Mouse (Mus musculus) spleen, adult 2 months (tissue): Measurements from ENCODE around the gene Mmp9. TPM values are rescaled to one million over a fixed set of nuclear protein-coding genes. Genes with fewer than 3 reads are reported as not detected.

Experiments
- DNase-seq, 2 experiments: peaks; one replicate each; pipeline versions ENCODE4 v3.0.0 to v3.0.0-alpha.2; 2012 to 2021; ENCODE audit warnings: low spot score in 2 of 2, low read depth in 1 of 2
- H3K27ac ChIP-seq: fragments of 200-500 bp; 2 replicates; pipeline ENCODE4 v1.5.1; 2012; ENCODE audit warnings: low read length, inconsistent platforms; ENCODE audit not compliant: insufficient read depth
- H3K27me3 ChIP-seq: fragments of 200-500 bp; 2 replicates; pipeline ENCODE4 v1.6.1; 2012; ENCODE audit warnings: mild to moderate bottlenecking, moderate library complexity, low read length, inconsistent platforms; ENCODE audit not compliant: control insufficient read depth, insufficient read depth
- H3K36me3 ChIP-seq: fragments of 200-500 bp; 2 replicates; pipeline ENCODE4 v1.6.1; 2012; ENCODE audit warnings: mild to moderate bottlenecking, low read length, inconsistent platforms; ENCODE audit not compliant: control insufficient read depth, insufficient read depth
- H3K4me1 ChIP-seq: fragments of 200-500 bp; 2 replicates; pipeline ENCODE4 v1.6.1; 2011; ENCODE audit warnings: inconsistent platforms; ENCODE audit not compliant: control insufficient read depth, insufficient read depth, insufficient read length
- H3K4me3 ChIP-seq: fragments of 200-500 bp; 2 replicates; pipeline ENCODE4 v1.5.1; 2011; ENCODE audit warnings: mild to moderate bottlenecking, inconsistent platforms; ENCODE audit not compliant: insufficient read depth, insufficient read length; ENCODE audit errors: extremely low read depth
- CTCF ChIP-seq: fragments of 200-500 bp; IDR thresholded peaks from 2 replicates; pipeline ENCODE4 v1.5.1; 2011; ENCODE audit warnings: mild to moderate bottlenecking, inconsistent platforms; ENCODE audit not compliant: insufficient read depth, insufficient read length, insufficient replicate concordance; ENCODE audit errors: extremely low read depth
- POLR2A ChIP-seq: fragments of 200-500 bp; IDR thresholded peaks from 2 replicates; pipeline ENCODE4 v1.6.1; 2011; ENCODE audit warnings: low read depth, low read length, inconsistent platforms
- WGBS: fragments of 180-500 bp; shearing (Covaris S2); methylation state at CpG from one replicate; pipeline ENCODE4 v1.1.7; 2018; 5-methylcytosine and 5-hydroxymethylcytosine counted together
- polyA plus RNA-seq: library from polyadenylated mRNA; depleted of rRNA; stranded (reverse); fragments of >200 nt; gene quantifications from 2 replicates; pipeline ENCODE4 v1.2.3, GENCODE M21; 2012; rRNA removed

Gene Mmp9
- polyA plus RNA-seq, 1 experiment: 16.0 TPM

DNA sequence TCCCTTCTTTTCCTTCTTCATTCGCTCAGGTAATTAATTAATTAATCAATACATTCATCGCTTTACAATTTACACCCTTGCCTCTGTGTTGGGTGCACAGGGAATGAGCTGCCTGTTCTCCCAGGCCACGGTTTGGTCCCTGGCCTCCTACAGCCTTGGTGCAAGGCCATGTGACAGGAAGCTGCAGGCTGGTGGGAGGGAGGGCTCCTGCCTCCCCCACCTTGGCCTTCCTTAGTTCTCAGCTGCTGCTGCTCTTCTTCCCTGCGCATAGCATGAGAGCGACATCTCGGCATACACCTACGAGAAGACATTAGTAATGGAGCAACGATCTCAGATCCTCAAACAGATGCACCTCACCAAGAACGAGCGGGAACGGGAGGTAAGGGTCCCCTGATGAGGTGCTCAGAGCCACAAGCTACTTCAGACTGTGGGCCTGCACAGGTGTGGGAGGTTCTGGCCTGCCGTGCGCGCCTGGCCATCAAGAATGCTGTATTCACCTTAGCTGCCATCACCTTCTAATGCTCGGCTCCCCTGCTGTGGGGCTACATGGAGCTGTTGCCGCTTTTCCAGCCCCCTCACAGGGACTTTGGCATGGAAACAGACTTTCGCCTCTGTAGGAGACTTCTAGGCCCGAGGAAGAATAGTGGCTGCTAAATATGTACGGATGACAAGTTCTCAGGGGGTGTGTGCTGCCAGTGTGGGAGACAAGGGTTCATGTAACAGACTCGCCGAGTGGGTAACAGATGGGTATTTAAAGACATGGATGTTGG lies 54.3 kb downstream of the Mmp9 start:
- no peak for DNase-seq
- no peak overlapping the region for H3K27ac ChIP-seq
- peaks cover 3% of the 10 kb centered on the region; the same call in 1 of the 2 replicates for H3K36me3 ChIP-seq
- H3K4me1 ChIP-seq: peaks cover 4% of the 10 kb centered on the region; the same call in 1 of the 2 replicates
- H3K27me3 ChIP-seq: peaks cover 8% of the 10 kb centered on the region
- H3K4me3 ChIP-seq: no peak overlapping the region
- TF ChIP-seq CTCF: no peak
- no peak for TF ChIP-seq POLR2A
- WGBS: 64% methylated on average over 21 of the region's 21 CpGs

DNA sequence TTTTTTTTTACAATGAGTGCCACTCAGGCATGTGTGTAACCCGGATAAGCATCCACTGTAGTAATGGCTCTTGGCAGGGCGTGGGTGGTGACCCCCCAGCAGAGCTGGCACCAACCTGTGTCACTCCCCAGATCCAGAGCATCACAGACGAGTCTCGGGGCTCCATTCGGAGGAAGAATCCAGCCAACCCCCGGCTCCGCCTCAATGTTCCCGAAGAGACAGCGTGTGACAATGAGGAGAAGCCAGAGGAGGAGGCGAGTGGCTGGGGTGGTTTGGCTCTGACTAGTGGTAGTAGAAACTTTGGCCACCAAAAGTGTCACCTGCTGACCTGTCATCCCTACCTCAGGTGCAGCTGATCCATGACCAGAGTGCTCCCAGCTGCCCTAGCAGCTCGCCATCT lies 55.4 kb downstream of the Mmp9 start:
- peaks cover 8% of the 10 kb centered on the region for H3K27me3 ChIP-seq
- 83% methylated on average over 11 of the region's 11 CpGs for WGBS
- no peak overlapping the region for H3K27ac ChIP-seq

DNA sequence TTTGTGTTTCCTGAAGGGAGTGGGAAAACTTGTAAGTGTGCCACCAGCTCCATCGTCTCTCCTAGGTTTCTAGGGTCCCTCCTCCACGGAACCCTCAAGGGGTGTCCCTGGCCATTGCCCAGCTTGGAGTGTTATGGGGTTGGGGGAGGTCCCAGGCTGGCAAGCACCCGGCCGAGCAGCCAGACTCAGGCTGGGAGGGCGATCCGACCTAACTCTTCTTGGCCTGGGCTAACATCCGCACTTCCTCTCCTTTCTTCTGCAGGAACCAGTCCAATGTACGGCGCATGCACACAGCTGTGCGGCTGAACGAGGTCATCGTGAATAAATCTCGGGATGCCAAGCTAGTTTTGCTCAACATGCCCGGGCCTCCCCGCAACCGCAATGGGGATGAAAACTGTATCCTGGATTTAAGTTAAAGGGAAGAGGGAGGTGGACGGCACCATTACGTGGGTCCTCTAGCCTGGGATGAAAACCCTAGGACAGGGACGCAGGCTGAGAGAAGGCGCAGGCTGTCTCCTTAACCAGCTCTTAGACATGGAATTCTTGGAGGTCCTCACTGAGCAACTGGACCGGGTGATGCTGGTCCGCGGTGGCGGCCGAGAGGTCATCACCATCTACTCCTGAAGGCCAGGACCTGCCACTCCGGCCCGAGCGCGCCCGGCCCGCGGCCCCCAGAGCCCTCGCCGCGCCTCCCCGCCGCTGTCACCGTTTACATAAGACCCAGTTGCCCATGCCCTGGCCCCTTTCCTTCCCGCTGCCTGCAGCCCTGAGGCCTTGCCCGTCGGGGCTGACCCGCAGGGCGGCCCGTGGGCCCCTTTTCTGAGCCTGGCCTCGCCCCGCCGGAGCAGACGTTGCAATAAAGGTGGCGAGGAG lies 56.5 kb downstream of the Mmp9 start:
- Histone ChIP-seq H3K27me3 (peaks cover 8% of the 10 kb centered on the region), H3K27ac (no peak overlapping the region), H3K4me3 (no peak overlapping the region), H3K36me3 (peaks cover 18% of the 10 kb centered on the region), H3K4me1 (peaks cover 4% of the 10 kb centered on the region; the same call in 1 of the 2 replicates)
- WGBS: 11% methylated on average over 49 of the region's 49 CpGs
- no peak for TF ChIP-seq CTCF
- TF ChIP-seq POLR2A: no peak
- DNase-seq: no peak

More for the DNA sequence above, 55.4 kb downstream of the Mmp9 start:
- TF ChIP-seq CTCF: no peak
- no peak for TF ChIP-seq POLR2A
- peaks cover 7% of the 10 kb centered on the region for H3K36me3 ChIP-seq
- DNase-seq: no peak
- no peak overlapping the region for H3K4me3 ChIP-seq
- peaks cover 4% of the 10 kb centered on the region; the same call in 1 of the 2 replicates for H3K4me1 ChIP-seq

DNA sequence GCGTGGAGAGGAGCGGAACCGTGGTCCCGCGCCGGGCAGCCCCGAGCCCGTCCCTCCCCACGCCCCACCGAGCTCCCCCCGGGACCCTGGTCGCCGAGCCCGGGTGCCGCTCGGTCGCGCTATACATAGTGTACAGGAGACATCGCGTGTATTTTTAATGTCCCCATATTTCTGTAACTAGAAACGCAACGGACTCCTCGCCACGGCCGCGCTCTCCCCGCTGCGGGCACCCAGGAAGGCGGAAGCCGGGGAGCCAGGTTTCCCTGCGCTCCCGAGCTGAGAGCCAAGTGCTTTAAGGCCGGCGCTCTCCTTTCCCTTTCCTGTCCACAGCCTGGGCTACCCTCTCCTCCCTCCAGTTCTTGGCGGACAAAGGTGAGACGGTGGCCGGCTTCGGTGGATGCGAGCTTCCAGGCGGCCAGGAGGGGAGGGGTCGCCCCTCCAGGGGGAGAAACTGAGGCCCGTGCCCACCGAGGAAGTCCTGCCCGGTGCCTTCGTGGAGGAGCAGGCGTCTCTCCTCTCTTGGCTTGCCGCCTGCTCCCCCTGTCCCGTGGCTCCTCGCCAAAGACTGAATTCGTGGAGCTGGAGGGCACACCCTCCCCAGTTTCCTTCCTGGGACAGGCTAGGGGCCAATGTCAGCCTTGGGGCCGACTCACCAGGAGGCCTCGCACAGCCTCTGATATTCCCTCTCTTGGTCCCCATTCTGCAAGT lies 57.3 kb downstream of the Mmp9 start:
- no peak for DNase-seq
- Histone ChIP-seq H3K4me1 (peaks cover 4% of the 10 kb centered on the region; the same call in 1 of the 2 replicates), H3K27ac (no peak overlapping the region), H3K36me3 (peaks cover 25% of the 10 kb centered on the region), H3K27me3 (peaks cover 8% of the 10 kb centered on the region), H3K4me3 (peak overlapping the region; percentile 4; the same call in 1 of the 2 replicates)
- 3% methylated on average over 52 of the region's 52 CpGs for WGBS
- no peak for TF ChIP-seq POLR2A
- TF ChIP-seq CTCF: no peak

DNA sequence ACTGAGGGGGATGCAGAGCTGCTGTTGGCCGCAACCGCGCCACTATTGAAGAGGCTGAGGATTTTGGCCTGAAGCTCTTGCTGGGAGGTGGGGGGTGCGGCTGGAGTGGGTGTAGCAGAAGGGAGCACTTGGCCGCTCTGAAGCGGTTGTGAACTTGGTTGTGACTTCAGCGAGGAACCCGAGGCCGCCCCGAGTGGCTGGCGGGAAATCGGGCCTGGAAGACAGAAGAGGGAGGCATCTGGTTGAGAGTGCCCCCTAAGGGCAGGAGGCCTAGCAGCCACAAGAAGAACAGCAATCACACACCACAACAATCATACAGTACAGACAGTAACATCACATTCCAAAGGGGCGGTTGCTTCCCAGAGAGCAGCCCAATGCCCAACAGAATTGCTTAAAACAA lies 61.4 kb downstream of the Mmp9 start:
- Histone ChIP-seq H3K27me3 (peaks cover 8% of the 10 kb centered on the region), H3K36me3 (peaks cover 37% of the 10 kb centered on the region), H3K4me3 (no peak overlapping the region), H3K27ac (no peak overlapping the region), H3K4me1 (peaks cover 4% of the 10 kb centered on the region; the same call in 1 of the 2 replicates)
- WGBS: 96% methylated on average over 13 of the region's 13 CpGs
- TF ChIP-seq POLR2A: no peak
- TF ChIP-seq CTCF: no peak
- DNase-seq: no peak

DNA sequence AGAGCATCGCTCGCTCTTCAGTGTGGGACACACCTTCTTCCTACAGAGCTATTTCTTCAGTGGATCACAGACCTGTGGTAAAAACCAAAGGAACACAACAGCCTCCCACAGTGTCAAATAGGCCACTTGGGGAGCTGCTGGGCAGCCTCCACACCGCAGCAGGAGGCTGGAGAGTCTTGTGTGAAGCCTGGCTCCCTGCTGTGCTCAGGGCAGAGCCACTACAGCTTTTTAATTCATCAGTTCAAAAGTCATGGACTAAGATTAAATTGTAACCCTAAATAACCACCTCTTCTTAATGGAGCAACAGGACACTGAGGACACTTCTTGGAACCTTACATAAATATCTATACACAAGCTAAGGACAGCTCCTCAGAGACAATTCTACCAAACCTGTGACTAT lies 62.5 kb downstream of the Mmp9 start:
- Histone ChIP-seq H3K27me3 (no peaks in the 10 kb centered on the region; the same call in none of the 2 replicates), H3K27ac (no peak overlapping the region), H3K4me1 (no peaks in the 10 kb centered on the region), H3K36me3 (peaks cover 43% of the 10 kb centered on the region), H3K4me3 (no peak overlapping the region)
- DNase-seq: no peak
- TF ChIP-seq CTCF: no peak
- TF ChIP-seq POLR2A: no peak
- 99% methylated on average over 3 of the region's 3 CpGs for WGBS

DNA sequence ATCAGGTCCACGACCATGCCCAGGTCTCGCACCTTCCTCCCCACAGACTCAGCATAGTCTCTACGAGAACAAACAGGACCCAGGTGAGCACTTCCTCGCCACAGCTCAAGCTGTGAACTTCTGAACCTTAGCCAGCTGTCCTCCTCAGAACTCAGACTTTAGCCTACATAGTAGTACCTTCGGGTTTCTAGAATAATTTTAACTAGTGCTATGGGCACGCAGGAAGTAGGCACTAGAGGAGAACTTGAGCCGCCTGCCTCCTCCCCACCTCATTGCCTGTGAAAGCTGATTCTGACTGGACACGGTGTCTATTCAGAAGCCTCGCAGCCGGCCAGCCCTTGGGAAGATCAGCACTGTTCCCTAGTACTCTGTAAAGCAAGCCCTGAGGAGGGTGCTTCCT lies 63.7 kb downstream of the Mmp9 start:
- Histone ChIP-seq H3K27ac (no peak overlapping the region), H3K36me3 (peaks cover 51% of the 10 kb centered on the region), H3K4me3 (no peak overlapping the region), H3K4me1 (no peaks in the 10 kb centered on the region), H3K27me3 (no peaks in the 10 kb centered on the region)
- DNase-seq: no peak
- 92% methylated on average over 10 of the region's 10 CpGs for WGBS
- TF ChIP-seq POLR2A (no peak), CTCF (no peak)

Other genes with a start within 250 kb of the Mmp9 start
- not detected in 2 replicates for gene Spint4, start 242.3 kb upstream of the Mmp9 start, polyA plus RNA-seq
- not detected in 2 replicates for gene Spint5, start 225.5 kb upstream of the Mmp9 start, polyA plus RNA-seq
- 0.18 and 0.34 TPM in 2 replicates for gene Wfdc3, start 194.8 kb upstream of the Mmp9 start, polyA plus RNA-seq
- 38.9 and 48.0 TPM in 2 replicates for gene Dnttip1, start 194.8 kb upstream of the Mmp9 start, polyA plus RNA-seq
- 92.8 and 97.2 TPM in 2 replicates for gene Ube2c, start 170.9 kb upstream of the Mmp9 start, polyA plus RNA-seq
- not detected in 2 replicates for gene Tnnc2, start 160.8 kb upstream of the Mmp9 start, polyA plus RNA-seq
- gene Snx21, start 155.0 kb upstream of the Mmp9 start, polyA plus RNA-seq: 9.5 and 12.9 TPM in 2 replicates
- gene Acot8, start 135.9 kb upstream of the Mmp9 start, polyA plus RNA-seq: 44.9 and 54.1 TPM in 2 replicates
- gene Zswim3, start 135.7 kb upstream of the Mmp9 start, polyA plus RNA-seq: 2.5 and 3.0 TPM in 2 replicates
- 7.7 and 9.3 TPM in 2 replicates for gene Zswim1, start 118.1 kb upstream of the Mmp9 start, polyA plus RNA-seq
- gene Spata25, start 112.2 kb upstream of the Mmp9 start, polyA plus RNA-seq: 0.16 and 0.40 TPM in 2 replicates
- 318 and 362 TPM in 2 replicates for gene Ctsa, start 107.9 kb upstream of the Mmp9 start, polyA plus RNA-seq
- 5.7 and 9.6 TPM in 2 replicates for gene Neurl2, start 107.3 kb upstream of the Mmp9 start, polyA plus RNA-seq
- gene Pltp, start 83.1 kb upstream of the Mmp9 start, polyA plus RNA-seq: 48.3 and 51.8 TPM in 2 replicates
- gene Pcif1, start 61.5 kb upstream of the Mmp9 start, polyA plus RNA-seq: 33.2 and 36.7 TPM in 2 replicates
- gene Zfp335, start 29.0 kb upstream of the Mmp9 start, polyA plus RNA-seq: 37.8 and 47.5 TPM in 2 replicates
- gene Slc12a5, start 20.0 kb downstream of the Mmp9 start, polyA plus RNA-seq: 1.2 and 1.3 TPM in 2 replicates
- gene Ncoa5, start 94.1 kb downstream of the Mmp9 start, polyA plus RNA-seq: 25.1 and 28.7 TPM in 2 replicates
- 66.9 and 97.0 TPM in 2 replicates for gene Cd40, start 114.8 kb downstream of the Mmp9 start, polyA plus RNA-seq
- gene 1700025C18Rik, start 150.0 kb downstream of the Mmp9 start, polyA plus RNA-seq: not detected in 2 replicates